Mouse (Mus musculus) lung, postnatal 0 days (tissue): ENCODE data around the gene Vmn2r6.
"Not testable (repeated sequence)": the region's sequence is repeated elsewhere in the genome, so short reads cannot be mapped to it uniquely, and the experiment has no call there.

Source experiments
- CTCF ChIP-seq: IDR thresholded peaks from 2 replicates; pipeline ENCODE4 v1.5.1; 2016; ENCODE audit warnings: antibody characterized with exemption, mild to moderate bottlenecking
- EP300 ChIP-seq: IDR thresholded peaks from 2 replicates; pipeline ENCODE4 v1.6.1; 2016; ENCODE audit warnings: antibody characterized with exemption, mild to moderate bottlenecking, control low read depth

GRCm38 (mm10) chr3:64568793-64569192 is 3.2 kb upstream of the Vmn2r6 start:
- TF ChIP-seq CTCF, EP300: not testable (repeated sequence)
